Mouse (Mus musculus) CH12.LX (cell line): ENCODE measurements around the gene B3gnt7.
A peak's percentile ranks its signal among the peaks of the same experiment; 100 is the strongest.

Experiments
- CTCF ChIP-seq, 2 experiments: IDR thresholded peaks in 1 of 2; conservative IDR thresholded peaks in 1 of 2; 2 replicates each; pipeline ENCODE4 v1.5.1; 2011 to 2012; ENCODE audit warnings: low read depth in 2 of 2, low read length in 2 of 2, improper control_type of control experiment in 1 of 2, inconsistent platforms in 1 of 2, mild to moderate bottlenecking in 1 of 2, moderate library complexity in 1 of 2
- E2F4 ChIP-seq: IDR thresholded peaks from 2 replicates; pipeline ENCODE4 v1.6.1; 2011; ENCODE audit warnings: low read depth, low read length, improper control_type of control experiment; ENCODE audit not compliant: insufficient replicate concordance
- MYC ChIP-seq: IDR thresholded peaks from 2 replicates; pipeline ENCODE4 v1.6.1; 2011; ENCODE audit warnings: low read depth, mild to moderate bottlenecking, improper control_type of control experiment, low read length
- POLR2A ChIP-seq: IDR thresholded peaks from 2 replicates; pipeline ENCODE4 v1.6.1; 2011; ENCODE audit warnings: low read depth, mild to moderate bottlenecking, improper control_type of control experiment, low read length
- ZMIZ1 ChIP-seq: IDR thresholded peaks from 2 replicates; pipeline ENCODE4 v1.6.1; 2012; ENCODE audit warnings: low read depth, mild to moderate bottlenecking, inconsistent platforms, low read length, improper control_type of control experiment

DNA sequence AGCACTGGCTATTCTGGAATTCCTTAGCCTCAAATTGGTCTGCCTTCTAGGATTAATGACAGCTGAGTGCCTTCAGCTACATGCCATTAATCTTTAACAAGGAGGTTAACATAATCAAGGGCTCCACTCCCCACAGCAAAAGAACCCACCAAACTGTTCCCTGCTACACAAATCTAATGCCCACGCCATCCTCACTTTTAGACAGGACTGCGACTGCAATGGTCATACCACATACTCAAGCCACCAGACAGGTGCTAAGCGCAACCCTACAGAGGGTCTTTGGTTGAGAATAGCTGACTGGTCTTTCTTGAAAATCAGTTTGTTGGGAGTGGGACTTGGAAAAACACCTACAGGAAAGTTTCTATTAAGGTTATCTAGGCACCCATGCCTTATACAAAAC, 46.6 kb downstream of the B3gnt7 start:
- TF ChIP-seq CTCF (conservative IDR thresholded peaks at IDR 0.05 in 1 of 2, IDR thresholded peaks at IDR 0.05 in 1 of 2; ENCODE audit: low read depth in 2 of 2, low read length in 2 of 2) (no peak), POLR2A (peak; percentile 33; the same call in 1 of the 2 replicates), E2F4 (no peak), MYC (no peak), ZMIZ1 (no peak)
